27 mouse cellular contexts compared by ENCODE assay signal in the genomic region with DNA sequence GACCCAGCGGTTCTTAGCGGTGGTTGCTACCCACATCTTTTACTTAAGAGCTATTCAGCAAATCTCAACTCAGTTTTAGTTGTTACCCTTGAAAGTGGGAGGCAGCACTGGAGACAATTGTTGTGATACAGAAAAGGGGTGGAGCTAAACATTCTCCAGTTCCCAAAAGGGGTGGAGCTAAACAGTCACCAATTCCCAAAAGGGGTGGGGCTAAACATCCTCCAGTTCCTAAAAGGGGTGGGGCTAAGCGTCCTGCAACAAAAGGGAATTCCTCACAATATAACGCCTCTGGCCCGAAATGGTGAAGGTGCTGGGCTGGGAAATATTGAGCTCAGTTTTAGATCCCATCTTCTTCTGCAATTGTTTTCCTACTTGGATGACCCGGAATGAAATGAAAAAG.
DNase-seq lines count a peak whose midpoint lies in the region; ATAC-seq and TF ChIP-seq lines count a peak whose summit lies in the region.
"Had no signal": no experiment of that assay in that cellular context is flagged by ENCODE, and none has a peak within 500 bp of the region (broad histone marks: within the 10 kb centered on the region; RNA-seq: fewer than 3 reads in every experiment).

No protein-coding gene starts in this region.

- H3K9ac ChIP-seq in ES-Bruce4 (ENCODE audit: low read depth, poor library complexity, severe bottlenecking), result no peak overlapping the region
- H3K9ac ChIP-seq: embryonic facial prominence, embryonic 12.5 days; embryonic facial prominence, embryonic 15.5 days; forebrain, postnatal 0 days; heart, embryonic 12.5 days; heart, embryonic 15.5 days; hindbrain, embryonic 13.5 days; intestine, embryonic 15.5 days had no signal

- no peaks in the 10 kb centered on the region for H3K36me3 ChIP-seq in ES-Bruce4 (ENCODE audit: control insufficient read depth, insufficient read depth, low read length, poor library complexity, severe bottlenecking)
- H3K36me3 ChIP-seq: embryonic facial prominence, embryonic 12.5 days; embryonic facial prominence, embryonic 15.5 days; intestine, embryonic 15.5 days had no signal

- H3K4me3 ChIP-seq in ES-Bruce4 (ENCODE audit: low read depth, low read length), result peak overlapping the region; percentile 50
- H3K4me3 ChIP-seq: embryonic facial prominence, embryonic 12.5 days; embryonic facial prominence, embryonic 15.5 days; gastrocnemius, adult 2 months; heart, embryonic 12.5 days; heart, embryonic 15.5 days; hindbrain, embryonic 10.5 days; hindbrain, embryonic 13.5 days; intestine, embryonic 15.5 days had no signal

- H3K4me1 ChIP-seq in ES-Bruce4 (ENCODE audit: control insufficient read depth, insufficient read depth, low read length), result peaks cover 2% of the 10 kb centered on the region
- H3K4me1 ChIP-seq: embryonic facial prominence, embryonic 12.5 days; embryonic facial prominence, embryonic 15.5 days; heart, embryonic 12.5 days; heart, embryonic 15.5 days; hindbrain, embryonic 10.5 days; hindbrain, embryonic 13.5 days; intestine, embryonic 15.5 days had no signal

- TF ChIP-seq POLR2A in ES-Bruce4 (IDR thresholded peaks at IDR 0.05; ENCODE audit: insufficient read depth, low read length), result no peak

- H3K27ac ChIP-seq in ES-Bruce4 (ENCODE audit: insufficient read depth, low read length), result no peak overlapping the region
- H3K27ac ChIP-seq: embryonic facial prominence, embryonic 12.5 days; embryonic facial prominence, embryonic 15.5 days; gastrocnemius, adult 2 months; heart, embryonic 15.5 days; hindbrain, embryonic 10.5 days; hindbrain, embryonic 13.5 days; intestine, embryonic 15.5 days had no signal

- ATAC-seq in megakaryocyte-erythroid progenitor cell, adult 5-6 weeks (replicated peaks; ENCODE audit: low FRiP score, low TSS enrichment, poor library complexity, severe bottlenecking), result no peak
- ATAC-seq: forebrain, embryonic 14.5 days; forebrain, postnatal 0 days; hindbrain, embryonic 16.5 days; intestine, embryonic 15.5 days; Patski had no signal

- H3K27me3 ChIP-seq in ES-Bruce4 (ENCODE audit: control insufficient read depth, insufficient read depth, low read length, poor library complexity, severe bottlenecking), result no peaks in the 10 kb centered on the region
- H3K27me3 ChIP-seq: embryonic facial prominence, embryonic 12.5 days; embryonic facial prominence, embryonic 15.5 days; heart, embryonic 12.5 days; heart, embryonic 15.5 days; hindbrain, embryonic 13.5 days; intestine, embryonic 15.5 days; Patski had no signal

- peak; percentile 4 for DNase-seq in lung, postnatal 10 days
- no peak for DNase-seq in lung, adult 18-20 months
- peak; percentile 79 for DNase-seq in R1 (ENCODE audit: low read depth, low spot score)
- no peak for DNase-seq in layer of hippocampus, adult 9-11 months
- DNase-seq: adrenal gland, postnatal 10 days; adrenal gland, postnatal 36 days; cerebellum, adult 18-20 months; cerebellum, adult 9-11 months; cerebellum, postnatal 25 days; forebrain, postnatal 0 days; gastrocnemius, adult 2 months; gastrocnemius, postnatal 14 days; heart, adult 11 months; heart, postnatal 10 days; heart, postnatal 36 days had no signal

- no peak for TF ChIP-seq CTCF in ES-Bruce4 (IDR thresholded peaks at IDR 0.05; ENCODE audit: low read depth, low read length)

- H3K9me3 ChIP-seq in ES-Bruce4 (replicated peaks; ENCODE audit: control insufficient read depth, insufficient read depth, low read length, poor library complexity, severe bottlenecking), result no peaks in the 10 kb centered on the region; the same call in 1 of the 2 replicates
- H3K9me3 ChIP-seq: embryonic facial prominence, embryonic 12.5 days; embryonic facial prominence, embryonic 15.5 days; heart, embryonic 12.5 days; heart, embryonic 15.5 days; hindbrain, embryonic 10.5 days; hindbrain, embryonic 13.5 days; intestine, embryonic 15.5 days had no signal

- TF ChIP-seq EP300 in ES-Bruce4 (IDR thresholded peaks at IDR 0.05; ENCODE audit: insufficient read depth, low read depth, low read length), result no peak

Comparison
In these comparisons a context has a peak if more than half of its experiments do, and no peak if none do; other contexts are left out.
1. DNase-seq: peak in lung, postnatal 10 days (single experiment) and R1 (single experiment); none in lung, adult 18-20 months (0 of 2) and layer of hippocampus, adult 9-11 months (single experiment).